Mouse (Mus musculus) left cerebral cortex, adult 11 months (tissue): Measurements from ENCODE around the gene Mmachc.
"Not testable (repeated sequence)": the region's sequence is repeated elsewhere in the genome, so short reads cannot be mapped to it uniquely, and the experiment has no call there.

Source experiments
- DNase-seq: peaks from one replicate; pipeline ENCODE4 v3.0.0; 2022; ENCODE audit warnings: low spot score

Mmachc gene

DNA sequence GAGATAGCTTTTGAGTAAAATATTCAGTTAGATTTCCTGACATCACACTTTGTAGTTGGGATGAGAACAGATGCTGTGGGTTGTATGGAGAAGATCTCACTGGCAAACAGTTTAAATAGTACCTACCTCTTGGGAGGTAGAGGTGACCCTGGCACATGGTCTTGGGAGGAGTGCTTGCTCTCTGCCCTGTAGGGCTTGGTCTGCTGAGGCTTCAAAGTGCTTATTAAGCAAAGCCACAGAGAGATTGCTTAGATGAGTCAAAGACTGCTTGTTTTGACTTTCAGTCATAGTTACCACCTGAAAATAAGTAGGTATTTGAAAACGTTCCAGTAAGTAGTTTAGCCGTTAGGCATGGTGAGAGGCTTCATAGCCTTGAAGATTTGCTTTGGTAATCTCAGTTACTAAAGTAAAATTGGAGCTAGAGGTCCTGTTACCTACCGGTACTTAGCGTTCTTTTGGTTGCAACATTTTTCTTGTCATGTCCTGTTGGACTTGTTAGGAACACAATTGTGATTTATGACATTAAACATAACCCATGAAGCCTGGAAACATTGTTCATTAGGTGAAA lies 18.8 kb downstream of the Mmachc start:
- no peak for DNase-seq

DNA sequence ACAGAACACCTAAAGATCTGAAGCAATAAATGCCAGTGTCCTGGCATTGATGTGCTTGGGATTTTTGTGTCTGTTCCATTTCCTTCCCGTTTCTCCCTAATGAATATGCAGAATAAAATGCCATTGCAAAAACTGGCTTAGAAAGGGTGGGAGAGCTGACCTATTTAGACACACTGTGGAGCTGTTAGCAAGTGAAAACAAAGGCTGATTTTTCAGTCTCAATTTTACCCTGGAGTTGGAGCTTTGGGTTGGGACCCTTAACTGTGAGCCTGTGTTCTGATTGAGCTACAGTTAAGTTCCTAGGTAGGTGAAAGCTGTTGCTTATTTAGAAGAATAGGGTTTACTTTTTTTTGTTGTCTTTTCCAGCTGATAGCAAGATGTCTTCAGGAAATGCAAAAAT lies 21.2 kb downstream of the Mmachc start:
- no peak for DNase-seq

DNA sequence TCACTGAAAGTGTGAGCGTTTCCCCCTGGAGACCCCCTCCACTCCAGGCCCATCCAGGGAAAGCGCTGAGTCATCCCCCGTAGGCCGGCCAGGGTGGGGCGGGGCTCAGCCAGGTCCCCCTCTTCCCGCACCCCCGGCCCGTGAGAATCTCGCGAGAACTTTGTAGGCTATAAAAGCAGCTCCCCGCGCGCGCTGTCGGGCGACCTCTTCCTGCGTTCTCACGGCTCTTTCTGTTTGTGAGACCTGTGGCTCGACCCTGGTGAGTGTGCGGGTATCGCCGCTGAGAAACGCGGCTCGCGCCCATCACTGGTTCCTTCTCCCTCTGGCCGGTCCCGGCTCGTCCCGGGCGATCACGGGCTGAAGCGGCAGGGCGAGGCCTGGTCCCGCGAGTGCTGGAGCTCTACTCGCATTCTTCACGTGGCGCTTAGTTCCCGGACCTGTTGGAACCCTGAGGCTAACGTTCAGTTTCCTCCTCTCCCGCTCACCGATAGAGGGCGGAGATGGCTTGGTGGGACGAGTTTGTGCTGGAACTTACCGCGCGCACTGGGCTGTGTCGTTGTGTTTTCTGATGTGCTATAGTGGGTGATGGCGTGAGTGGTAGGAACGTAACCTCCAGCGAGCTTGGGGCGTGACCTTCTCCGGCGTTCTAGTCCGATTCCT lies 22.7 kb downstream of the Mmachc start, which contains the start of gene Prdx1:
TSS of gene Prdx1 (plus strand) at position 143 of the 660 bp plus-strand sequence.
- DNase-seq: peak; percentile 82

DNA sequence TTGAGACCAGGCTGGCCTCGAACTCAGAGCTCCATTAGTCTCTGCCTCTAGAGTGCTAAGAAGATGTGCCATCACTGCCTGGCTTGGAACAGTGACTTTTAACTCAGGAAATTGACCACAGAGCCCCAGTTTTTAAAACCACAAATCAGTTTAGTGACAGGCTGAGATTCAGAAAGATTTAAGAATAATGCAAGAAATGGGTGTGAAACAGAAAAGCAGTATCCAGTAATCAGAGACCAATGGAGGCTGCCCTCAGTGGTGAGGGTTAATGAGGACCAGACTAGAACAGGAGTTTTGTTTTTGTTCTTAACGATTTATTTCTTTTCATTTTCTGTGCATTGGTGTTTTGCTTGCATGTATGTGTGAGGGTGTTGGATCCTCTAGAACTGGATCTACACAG lies 23.5 kb downstream of the Mmachc start:
- DNase-seq: no peak

DNA sequence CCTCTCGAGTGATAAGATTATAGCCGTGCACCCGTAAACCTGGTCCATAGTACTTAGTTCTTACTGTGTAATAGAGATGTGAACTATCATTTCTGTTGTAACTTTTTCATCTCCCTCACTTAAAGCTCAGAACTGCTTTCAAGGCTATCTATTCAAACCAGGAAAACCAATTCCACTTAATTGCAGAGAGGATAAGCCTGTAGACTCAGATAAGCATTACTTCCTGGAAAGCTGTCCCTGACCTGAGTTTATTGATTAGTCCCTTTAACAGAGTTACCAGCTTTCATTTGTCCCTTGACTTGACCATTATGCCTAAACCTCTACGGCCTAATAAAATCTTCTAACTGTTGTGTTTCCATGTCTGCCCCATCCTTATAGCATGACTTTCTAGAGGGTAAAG lies 24.2 kb downstream of the Mmachc start:
- no peak for DNase-seq

DNA sequence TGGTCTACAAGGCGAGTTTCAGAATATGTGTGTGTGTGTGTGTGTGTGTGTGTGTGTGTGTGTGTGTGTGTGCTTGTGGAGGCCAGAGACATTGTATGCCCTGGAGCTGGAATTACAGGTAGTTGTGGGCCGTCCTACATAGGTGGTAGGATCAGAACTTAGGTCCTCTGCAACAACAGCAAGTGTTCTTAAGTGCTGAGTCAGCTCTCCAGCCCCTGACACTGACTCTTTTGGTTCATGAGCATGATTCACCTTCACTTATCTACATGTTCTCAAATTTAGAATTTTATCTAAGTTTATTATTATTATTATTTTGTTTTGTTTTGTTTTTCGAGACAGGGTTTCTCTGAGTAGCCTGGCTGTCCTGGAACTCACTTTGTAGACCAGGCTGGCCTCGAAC lies 27.7 kb downstream of the Mmachc start:
- not testable (repeated sequence) for DNase-seq

DNA sequence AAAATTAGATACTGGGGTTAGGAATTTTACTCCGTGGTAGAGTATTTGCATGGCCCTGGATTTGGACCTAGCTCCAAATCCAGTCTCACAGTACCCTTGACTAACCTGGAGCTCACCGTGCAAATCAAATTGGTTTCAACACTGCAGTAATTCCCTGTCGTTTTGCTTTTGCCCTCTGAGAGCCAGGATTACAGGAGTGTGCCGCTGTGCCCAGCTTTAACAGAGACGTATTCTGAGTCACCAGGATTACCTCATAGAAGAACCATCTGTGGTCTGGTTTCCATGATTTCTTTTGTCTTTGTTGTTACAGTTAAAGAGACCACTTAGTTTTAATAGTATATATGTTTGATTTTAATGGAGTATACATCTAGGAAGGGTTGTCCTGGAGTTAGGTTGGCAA lies 29.1 kb downstream of the Mmachc start:
- DNase-seq: no peak

DNA sequence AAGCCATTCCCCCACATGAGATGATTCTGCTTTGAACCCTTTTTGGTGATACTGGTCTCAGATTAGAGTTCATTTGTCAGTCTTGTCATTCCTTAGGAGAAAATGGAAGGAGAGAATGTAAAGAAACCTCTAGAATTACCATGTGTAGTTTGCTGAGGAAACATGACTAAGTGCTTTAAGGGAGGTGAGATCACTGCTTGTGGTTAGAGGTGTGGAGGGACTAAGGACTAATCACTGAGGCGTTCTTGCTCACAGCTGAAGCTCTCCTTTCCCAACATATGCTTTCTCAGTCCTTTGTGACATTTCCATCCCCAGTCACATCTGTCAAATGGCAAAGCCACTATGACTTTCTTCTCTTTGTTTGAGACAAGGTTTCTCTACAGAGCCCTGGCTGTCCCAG lies 30.4 kb downstream of the Mmachc start:
- no peak for DNase-seq

DNA sequence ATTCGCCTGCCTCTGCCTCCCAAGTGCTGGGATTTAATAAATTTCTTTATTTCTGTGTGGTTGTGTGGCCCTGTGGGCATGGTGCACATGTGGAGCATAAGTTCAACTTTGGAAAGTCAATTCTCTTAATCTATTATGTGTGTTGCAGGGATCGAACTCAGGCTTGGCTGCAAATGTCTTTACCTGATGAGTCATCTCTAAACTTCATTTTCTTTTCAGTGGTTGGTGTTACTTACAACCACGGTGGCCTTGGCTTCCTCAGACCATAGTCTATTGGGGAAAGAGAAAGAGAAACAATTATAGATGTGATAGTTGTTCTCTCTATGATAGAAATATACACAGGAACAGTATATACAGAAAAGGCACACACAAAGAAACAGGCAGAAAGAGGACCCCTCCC lies 32.2 kb downstream of the Mmachc start:
- no peak for DNase-seq

DNA sequence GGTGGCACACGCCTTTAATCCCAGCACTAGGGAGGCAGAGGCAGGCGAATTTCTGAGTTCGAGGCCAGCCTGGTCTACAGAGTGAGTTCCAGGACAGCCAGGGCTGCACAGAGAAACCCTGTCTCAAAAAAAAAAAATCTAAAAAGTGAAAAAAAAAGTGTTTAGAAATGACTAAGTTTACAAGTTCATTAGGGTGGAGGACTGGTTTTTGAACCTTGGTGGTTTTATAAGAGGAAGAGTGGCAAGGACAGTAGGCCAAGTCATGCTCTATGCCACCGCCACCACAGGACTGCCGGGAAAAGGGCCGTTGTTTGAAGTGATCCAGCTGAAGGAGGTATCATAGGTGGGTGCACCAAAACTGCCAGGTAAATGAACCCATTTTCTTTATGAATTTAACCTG lies 33.4 kb downstream of the Mmachc start:
- DNase-seq: not testable (repeated sequence)

DNA sequence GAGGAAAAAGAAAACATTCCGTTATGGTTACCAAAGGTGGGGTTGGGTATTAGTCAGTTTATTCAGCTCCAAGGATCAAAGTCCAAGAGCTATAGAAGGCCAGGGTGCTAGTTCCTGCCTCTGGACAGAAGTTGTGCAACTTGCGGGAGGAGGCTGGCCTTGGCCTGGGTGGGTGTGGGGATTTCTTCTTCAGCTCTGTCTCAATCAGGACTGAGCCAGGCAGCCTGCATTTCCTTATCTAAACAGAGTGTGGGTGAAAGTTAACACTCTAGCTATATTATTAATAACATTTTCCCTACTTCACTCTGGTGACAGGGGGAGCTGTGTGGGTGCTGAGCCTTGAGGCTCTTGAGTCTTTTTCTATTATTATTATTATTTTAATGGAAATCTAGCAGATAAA lies 35.4 kb downstream of the Mmachc start:
- DNase-seq: no peak

DNA sequence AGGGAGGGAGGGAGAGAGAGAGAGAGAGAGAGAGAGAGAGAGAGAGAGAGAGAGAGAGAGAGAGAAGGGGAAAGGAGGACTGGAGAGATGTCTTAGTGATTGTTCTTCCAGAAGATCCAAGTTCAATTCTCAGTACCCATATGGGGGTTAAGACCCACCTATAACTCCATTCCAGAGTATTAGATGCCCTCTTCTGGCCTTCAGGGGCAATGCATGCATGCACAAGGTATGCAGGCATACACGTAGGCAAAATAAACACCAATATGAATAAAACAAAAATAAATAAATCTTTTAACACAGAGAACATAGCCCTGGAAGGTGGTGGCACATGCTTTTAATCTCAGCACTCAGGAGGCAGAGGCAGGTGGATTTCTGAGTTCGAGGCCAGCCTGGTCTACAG lies 38.9 kb downstream of the Mmachc start:
- DNase-seq: no peak

DNA sequence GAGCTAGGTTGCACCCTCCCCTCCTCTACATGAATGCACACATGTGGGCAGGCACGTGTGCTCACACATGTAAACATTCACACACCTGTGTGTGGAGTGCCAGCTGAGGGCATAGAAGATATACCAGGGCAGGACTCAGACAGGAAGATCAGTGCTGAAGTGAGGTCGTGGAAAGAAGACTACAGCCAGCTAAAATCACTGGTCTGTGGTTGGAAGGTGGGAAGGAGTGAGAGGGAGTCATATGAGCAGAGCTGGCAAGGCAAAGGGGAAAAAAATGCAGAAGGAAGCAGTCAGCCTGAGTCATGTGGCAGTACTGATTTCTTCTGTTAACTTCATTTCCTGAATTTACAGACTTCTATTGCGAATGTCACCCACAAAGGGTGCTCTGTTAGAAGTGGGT lies 40.1 kb downstream of the Mmachc start:
- no peak for DNase-seq

DNA sequence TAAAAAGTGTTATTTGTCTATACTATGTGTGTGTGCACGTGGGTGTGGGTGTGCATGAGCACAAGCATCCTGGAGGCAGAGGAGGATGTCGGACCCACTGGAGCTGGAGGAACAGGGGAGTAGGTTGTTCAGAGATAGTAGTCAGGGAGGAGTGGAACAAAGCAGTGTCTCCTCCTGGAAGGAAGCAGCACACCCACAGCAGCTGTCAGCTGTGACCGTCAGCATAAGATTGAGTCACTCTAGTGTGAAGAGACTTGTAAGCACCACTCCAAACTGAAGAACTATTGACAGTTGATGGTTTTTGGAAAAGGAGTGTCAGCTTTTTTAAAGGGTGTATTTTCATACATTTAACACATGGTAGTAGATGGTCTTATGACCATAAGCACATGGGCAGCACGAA lies 41.6 kb downstream of the Mmachc start:
- no peak for DNase-seq

DNA sequence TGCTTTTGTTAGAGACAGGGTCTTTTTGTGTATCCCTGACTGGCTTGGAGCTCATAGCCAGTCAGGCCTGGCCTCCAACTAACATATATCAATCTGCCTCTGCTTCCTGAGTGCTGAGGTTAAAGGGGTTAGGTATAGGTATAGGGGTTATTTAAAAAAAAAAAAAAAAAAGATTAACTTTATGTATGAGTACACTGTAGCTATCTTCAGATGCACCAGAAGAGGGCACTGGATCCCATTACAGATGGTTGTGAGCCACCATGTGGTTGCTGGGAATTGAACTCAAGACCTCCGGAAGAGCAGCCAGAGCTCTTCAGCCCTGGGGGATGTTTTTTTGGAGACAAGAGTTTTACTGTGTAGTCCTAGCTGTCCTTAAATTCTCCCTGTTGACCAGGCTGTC lies 46.2 kb downstream of the Mmachc start:
- no peak for DNase-seq

DNA sequence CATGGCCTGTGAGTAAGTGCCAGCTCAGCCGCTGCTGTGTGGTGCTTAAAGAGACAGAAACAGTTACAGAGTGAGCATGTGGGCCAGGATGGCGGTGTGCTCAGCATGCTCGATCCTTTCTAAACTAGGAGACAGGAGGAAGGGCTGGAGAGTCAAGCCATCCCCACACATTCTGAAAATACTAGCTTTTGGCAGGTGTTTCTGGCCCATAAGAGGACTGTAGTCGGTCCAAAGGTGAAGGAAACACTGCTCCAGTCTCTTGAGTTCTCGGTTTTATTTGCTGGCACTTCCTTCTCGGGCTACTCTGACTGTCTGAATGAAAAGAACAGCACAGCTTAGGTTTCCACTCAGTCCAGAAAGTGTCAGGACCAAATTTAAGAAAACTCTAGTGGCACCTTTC lies 47.4 kb downstream of the Mmachc start:
- DNase-seq: no peak

DNA sequence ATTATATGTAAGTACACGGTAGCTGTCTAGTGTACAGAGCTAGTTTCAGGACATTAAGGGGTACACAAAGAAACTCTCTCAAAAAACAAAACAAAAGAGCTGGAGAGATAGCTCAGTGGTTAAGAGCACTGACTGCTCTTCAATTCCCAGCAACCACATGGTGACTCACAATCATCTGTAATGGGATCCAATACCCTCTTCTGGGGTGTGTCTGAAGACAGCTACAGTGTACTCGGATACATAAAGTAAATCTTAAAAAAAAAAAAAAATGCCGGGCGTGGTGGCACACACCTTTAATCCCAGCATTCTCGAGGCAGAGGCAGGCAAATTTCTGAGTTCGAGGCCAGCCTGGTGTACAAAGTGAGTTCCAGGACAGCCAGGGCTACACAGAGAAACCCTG lies 48.3 kb downstream of the Mmachc start:
- not testable (repeated sequence) for DNase-seq

DNA sequence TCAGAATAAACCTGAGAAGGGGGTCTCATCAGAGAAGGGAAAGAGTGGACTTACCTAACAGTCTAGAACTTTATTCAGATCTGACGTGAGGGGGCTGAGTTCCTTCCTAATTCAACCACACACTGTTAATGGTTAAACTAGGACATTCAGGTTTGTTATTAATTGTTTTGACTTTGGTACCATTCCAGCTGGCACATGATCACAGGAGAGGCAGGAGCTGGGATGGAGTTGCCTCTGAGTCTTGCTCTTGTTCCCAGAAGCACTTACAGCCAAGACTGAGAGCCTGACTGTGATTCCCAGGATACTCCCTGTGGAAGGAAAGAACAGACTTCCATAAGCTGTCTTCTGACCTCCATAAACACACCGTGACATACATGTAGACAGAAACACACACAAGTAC lies 48.7 kb downstream of the Mmachc start:
- DNase-seq: no peak

DNA sequence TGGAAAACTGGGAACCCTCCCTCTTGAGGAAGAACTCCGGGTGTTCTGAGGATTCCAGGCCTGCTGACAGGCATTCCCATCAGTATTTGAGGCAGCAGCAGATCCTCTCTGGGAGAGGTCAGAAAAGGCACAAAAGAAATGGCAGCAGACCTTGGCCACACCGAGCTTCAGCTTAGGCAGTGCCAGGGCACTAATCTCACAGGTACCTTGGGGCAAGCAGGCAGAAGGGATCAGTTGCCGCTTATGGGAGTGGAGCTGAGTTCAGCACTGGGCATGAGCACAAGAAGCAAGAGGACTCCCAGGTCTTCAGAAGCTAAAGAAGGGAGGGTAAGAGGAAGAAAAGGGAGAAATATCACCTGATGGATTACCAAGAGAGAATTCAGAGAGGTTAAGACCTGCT lies 50.2 kb downstream of the Mmachc start:
- no peak for DNase-seq

DNA sequence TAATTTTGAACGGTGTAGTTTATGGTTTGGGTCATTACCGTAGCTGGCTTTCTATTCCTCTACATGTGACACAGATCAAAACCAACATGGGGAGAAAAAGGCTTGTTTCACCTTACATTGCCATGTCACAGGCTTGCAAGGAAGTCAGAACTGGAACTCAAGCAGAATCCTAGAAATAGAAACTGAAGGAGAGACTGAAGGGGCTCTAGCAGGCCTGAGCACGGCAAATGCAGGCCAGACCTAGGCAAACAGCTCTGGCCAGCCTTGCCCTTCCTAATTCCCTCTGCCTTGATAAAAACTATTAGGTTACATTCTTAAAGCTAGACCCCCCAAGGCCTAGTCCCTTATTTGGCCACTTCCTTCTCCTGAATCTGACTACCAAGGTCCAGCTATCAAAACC lies 52.5 kb downstream of the Mmachc start:
- no peak for DNase-seq

DNA sequence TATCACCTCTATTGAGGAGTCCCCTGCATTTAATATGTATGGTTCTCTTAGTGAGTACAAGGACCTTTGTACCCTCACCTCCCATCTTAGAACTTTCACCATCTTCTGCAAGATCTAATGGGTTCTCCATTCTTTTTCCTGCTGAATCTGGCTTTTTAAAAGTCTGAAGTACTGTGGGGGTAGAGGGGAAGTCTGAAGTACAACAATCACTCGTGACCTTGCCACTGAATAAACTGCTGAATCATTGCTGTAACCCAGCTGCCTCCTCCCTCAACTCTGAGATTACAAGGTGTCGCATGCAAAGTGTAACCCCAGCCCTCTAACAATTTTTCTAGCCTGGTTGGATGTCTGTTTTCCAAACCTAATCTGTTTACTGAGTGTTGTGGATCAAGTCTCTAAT lies 53.1 kb downstream of the Mmachc start:
- no peak for DNase-seq

DNA sequence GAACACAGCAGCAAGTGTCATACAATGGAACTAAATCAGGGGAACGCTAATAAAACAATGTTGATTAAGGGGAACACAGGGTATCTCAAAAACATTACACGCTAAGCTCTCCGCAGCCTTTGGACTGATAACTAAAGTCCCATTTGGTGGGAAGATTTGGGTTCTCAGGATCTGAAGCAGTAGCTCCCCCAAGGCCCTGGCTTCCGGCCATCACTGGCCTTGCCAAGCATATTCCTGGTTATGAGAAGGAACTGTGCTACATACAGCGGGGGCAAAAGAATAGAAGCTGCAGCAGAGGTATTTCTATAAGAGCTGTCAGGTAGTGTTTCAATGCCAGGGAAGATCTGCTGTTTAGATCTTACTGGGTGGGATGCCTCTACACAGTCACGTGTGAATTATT lies 55.0 kb downstream of the Mmachc start:
- DNase-seq: no peak
